Comparison of ENCODE assay signal across 12 mouse cellular contexts in genomic region chr3:50970386-50970785, GRCm38 (mm10).
"Had no signal": no experiment of that assay in that cellular context is flagged by ENCODE, and none has a peak within 500 bp of the region (broad histone marks: within the 10 kb centered on the region; RNA-seq: fewer than 3 reads in every experiment).

No protein-coding gene starts in this region.

- DNase-seq: liver, postnatal 0 days; lung, adult 2 months; lung, postnatal 14 days; lung, postnatal 36 days; retina, postnatal 1 day; right cerebral cortex, adult 18-20 months; right cerebral cortex, postnatal 25 days; right cerebral cortex, postnatal 4 days; spleen, adult 18-20 months; thymus, adult 18-20 months; thymus, postnatal 14 days; thymus, postnatal 36 days had no signal
